Mouse (Mus musculus): ENCODE measurements around the gene Gsx1.

GRCm38 (mm10) chr5:147186001-147186431, 2.5 kb upstream of the Gsx1 start:
- TF ChIP-seq HCFC1 (IDR thresholded peaks at IDR 0.05; ENCODE audit: borderline replicate concordance, insufficient read depth, low read length) (no peak), ZNF384 (IDR thresholded peaks at IDR 0.05; ENCODE audit: low read depth, low read length) (no peak)
